Mouse (Mus musculus) heart, adult 18-20 months (tissue): ENCODE results near the gene Frmd5. TPM values are rescaled to one million over a fixed set of nuclear protein-coding genes. Genes with fewer than 3 reads are reported as not detected.
"Not testable (repeated sequence)": the region's sequence is repeated elsewhere in the genome, so short reads cannot be mapped to it uniquely, and the experiment has no call there.

Experiments
- DNase-seq, 2 experiments: peaks; one replicate each; pipeline ENCODE4 v3.0.0; 2021 to 2022; ENCODE audit warnings: mixed read lengths in 1 of 2
- long read RNA-seq, 2 experiments: library from polyadenylated mRNA; stranded (forward); transcript quantifications; one replicate each; pipeline ENCODE4 v2.0.0; 2021
- total RNA-seq, 2 experiments: library from RNA; stranded (reverse); gene quantifications; 2 replicates each; pipeline ENCODE4 v1.2.3; 2021

The Frmd5 gene
- total RNA-seq: 100 to 1,000 TPM; 258 to 268 TPM
- long read RNA-seq, experiment 1, transcript Frmd5-213 (2 exons, 922 nt): major isoform, 110 of 146 reads
- long read RNA-seq, experiment 1, partial matches to known transcripts: 1 of 146 reads
- long read RNA-seq, experiment 1, other reads (novel, unspliced or antisense): 35 of 146 reads
- long read RNA-seq, experiment 2, transcript Frmd5-213 (2 exons, 922 nt): major isoform, 67 of 87 reads
- long read RNA-seq, experiment 2, partial matches to known transcripts: 0 of 87 reads
- long read RNA-seq, experiment 2, other reads (novel, unspliced or antisense): 20 of 87 reads

DNA sequence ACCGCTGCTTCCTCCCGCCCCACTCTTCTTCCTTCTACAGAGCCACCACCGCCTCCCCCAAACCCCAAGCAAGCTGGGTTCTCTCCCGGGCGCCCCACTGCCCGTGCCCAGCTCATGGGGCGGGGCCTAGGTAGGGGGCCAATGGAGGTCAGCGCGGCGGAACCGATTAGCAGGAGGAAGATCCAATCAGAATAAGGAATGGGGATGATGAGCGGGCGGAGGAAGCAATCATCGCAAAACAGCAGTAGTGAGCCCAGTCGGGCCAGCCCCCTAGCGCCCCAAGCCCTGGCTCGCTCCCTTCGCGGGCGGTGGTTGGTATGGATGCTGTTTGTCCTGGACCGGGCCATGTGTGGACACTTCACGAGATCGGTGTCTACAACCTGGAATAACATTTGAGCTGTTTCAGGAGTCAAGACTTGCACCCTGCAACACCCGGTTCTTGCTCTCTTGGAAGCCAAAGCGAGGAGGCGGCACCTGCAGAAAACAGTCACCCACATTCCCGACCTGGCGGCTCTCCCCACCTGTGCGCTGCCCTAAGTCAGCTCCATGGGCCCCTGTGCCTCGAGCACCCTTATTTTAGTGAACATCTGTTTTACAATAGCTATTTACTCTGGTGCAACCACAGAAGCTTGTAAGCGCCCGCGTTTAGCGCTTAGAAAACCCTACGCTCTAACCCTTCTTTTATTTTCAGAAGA lies at the start of gene Frmd5:
Gene Frmd5, minus strand, starts transcription at position 129 of the 695 bp plus-strand sequence.
- peak; percentile 87 to 91 for DNase-seq

DNA sequence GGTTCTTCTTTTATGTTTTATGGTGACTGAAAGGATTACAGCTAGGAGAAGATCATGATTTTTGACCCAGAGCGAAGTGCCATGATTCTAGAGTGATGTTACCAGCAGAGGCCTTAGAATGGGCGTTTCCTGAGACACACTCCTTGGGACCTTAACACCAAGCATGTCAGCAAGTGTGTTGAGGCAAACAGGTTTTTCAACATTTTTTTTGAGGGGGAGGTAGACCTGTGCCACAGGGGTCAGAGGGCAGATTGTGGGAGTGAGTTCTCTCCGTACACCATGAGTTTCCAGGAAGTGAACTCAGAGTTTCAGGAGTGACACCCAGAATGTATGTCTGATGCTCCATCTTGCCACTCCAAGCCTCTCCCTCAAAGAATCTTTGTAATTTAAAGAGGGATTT lies 47.1 kb upstream of the Frmd5 start:
- DNase-seq: no peak

GRCm38 (mm10) chr2:121852045-121852444 lies 45.2 kb upstream of the Frmd5 start:
- no peak for DNase-seq

DNA sequence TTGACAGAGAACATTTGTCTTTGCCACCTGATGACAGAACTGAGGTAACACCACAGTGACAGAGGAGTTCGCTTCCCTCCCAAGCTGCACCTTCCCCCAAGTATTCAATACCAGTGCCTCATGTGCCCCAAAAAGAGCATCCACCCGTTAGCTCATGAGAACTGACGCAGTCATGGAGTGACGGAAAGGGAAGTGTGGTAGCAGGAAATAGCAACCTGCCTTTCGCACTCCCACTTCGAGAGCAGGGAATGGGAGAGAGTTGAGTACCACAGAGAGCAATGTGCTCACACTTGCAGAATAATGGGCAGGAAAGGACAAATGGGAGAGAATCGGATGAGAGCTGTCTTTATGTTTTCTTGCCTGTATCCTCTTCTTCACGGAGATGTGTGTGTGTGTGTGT lies 39.2 kb upstream of the Frmd5 start:
- DNase-seq: no peak

DNA sequence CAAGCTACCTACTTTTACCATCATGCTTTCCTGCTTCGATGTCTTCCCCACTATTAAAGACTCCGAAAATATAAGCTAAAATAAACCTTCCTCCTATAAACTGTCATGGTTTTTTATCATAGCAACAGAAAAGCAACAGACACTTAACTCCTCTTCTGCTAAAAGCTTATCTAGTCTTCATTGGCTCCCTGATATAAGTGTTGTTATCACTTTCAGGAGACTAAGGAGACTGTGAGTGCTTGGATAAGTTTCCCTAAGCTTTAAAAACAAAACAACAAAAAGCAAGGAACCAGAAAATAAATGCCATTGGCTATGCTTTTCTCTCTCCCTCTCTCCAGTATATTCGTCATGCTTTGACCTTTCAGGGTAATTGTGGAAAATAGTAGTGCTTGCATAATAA lies 35.4 kb upstream of the Frmd5 start:
- DNase-seq: no peak

GRCm38 (mm10) chr2:121841453-121841852 lies 34.6 kb upstream of the Frmd5 start:
- no peak for DNase-seq

- DNase-seq: no peak
These were observed 28.0 kb upstream of the Frmd5 start for GRCm38 (mm10) chr2:121834926-121835325.

- peak; percentile 40 to 66 for DNase-seq
These were observed 25.6 kb upstream of the Frmd5 start for GRCm38 (mm10) chr2:121832484-121832894.

DNA sequence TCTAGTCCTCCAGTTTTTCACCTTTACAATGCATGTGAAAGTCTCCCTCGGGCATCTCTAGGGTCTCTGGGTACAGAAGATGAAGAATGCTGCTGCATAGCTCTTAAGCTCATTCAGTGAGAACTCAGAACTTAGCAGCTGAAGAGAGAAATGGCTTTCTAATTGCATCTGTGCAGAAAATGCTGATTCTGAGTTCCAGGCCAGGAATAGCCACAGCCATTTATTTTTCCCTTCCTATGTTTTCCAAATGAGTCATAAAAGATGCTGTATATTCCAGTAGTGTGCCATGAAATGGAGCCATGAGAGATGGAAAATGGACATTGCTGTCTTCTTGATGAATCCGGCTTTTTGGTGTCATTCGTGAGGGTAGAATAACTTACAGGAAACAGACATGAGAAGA lies 21.5 kb upstream of the Frmd5 start:
- no peak for DNase-seq

DNA sequence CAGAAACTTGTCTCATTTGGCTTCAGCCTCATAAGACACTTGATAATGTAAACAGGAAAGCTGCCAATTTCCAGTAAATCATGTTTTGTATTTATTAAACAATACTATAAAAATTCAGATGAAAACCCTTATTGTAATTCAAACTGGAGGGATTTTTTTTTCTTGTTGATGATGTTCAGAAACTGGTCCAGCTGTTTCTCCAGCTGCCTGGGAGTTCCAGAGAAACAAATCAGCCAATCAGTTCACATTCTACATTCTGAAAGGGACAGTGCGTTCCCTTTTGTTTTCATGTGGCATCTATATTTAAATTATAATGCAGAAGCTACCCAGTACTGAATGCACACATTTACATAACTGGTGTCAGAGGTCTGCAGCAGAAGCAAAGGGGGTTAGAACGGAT lies 19.3 kb upstream of the Frmd5 start:
- DNase-seq: no peak

DNA sequence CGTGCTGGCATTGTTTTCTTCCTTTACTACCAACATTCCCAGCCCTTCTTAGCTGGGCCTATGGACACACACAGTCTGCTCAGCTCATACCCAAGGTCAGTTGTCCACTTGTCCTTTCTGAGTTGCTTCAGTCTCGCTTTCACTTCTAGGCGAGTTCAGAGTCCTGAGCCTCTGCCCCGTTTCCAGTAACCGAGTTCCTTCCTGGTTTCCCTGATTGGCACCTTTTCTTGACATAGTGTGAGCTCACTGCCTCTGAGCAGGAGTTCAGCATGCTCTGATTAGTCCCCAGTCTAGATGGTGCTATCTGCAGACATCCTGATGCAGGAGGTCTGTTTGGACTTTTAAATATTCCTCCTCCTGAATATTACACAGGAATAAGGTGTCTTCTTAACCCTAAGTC lies 17.8 kb upstream of the Frmd5 start:
- DNase-seq: no peak

DNA sequence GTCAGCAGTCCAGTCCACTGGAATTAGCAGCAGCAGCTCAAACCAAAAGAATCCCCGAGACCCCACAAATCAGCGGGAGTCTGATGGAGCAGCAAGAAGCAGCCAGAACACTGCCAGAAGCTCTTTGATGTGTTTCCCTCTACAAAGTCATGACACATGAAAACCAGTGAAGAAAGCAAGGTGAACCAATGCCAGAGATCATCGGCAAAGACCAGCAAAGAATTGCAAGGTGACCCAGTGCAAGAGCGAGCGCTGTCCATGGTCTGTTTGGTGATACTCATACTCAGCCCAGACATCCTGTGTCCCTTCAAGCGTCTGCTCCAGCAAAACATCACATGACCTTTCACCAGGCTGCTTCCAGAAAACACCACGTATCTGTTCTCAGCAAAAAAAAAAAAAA lies 14.9 kb upstream of the Frmd5 start:
- no peak for DNase-seq

- DNase-seq: not testable (repeated sequence)
These were observed 4.0 kb upstream of the Frmd5 start for GRCm38 (mm10) chr2:121810876-121811275.

DNA sequence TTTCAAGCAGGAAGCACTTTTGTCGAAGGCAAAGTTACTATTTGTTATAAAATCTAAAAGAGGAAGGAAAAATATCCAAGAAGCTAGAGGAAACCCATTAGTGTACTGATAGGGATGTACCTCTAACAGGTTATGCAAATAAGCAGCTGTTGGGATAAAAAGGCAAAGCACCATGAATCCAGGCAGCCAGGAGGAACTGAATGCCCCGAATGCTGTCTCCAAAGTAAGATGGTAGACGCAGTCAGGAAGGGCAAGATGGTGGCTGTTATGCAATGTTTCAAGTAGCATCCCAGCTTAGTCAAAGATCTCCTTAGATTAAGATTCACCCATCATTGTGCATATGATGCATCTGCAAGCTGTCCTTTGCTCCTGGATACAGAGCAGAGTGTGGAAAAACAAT lies 2.2 kb upstream of the Frmd5 start:
- no peak for DNase-seq

GRCm38 (mm10) chr2:121806171-121806943 lies 530 bp downstream of the Frmd5 start:
- peak in 1 of 2 experiments; percentile 8 for DNase-seq

- DNase-seq: no peak
These were observed 7.8 kb downstream of the Frmd5 start for GRCm38 (mm10) chr2:121799051-121799450.

- no peak for DNase-seq
These were observed 10.9 kb downstream of the Frmd5 start for GRCm38 (mm10) chr2:121795995-121796394.

DNA sequence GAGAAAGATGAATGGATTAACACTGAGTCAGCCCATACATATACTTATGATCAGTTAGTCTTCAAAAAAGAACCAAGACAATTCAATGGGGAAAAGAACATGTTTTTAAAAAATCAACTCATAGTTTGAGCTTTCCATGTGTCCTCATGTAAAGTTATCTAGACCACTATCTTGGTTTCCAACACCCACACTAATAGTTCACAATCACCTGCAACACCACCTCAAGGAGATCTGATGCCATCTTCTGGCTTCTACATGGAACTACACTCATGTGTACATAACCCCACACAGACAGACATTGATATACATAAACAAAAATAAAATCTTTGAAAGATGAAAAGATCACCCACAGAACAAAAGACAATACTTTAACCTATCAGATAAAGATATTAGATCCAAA lies 17.1 kb downstream of the Frmd5 start:
- no peak for DNase-seq

DNA sequence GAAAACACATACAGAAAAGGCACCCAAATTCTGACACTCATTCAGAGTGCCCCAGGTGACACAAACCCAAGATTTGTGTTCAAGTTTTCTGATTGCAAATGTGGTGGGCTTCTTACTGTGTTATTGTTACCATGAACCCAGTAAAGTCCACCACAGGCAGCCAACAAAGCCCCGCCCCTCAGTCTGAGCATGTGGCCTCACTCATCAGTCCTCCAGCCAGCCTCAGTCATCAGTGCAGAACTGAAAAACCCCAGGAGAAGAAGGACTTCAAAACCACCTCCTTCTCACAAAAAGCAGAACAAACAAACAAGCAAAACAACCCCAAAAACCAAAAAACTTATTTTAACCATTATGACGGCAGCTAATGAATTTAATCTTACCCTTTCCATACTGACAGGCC lies 18.5 kb downstream of the Frmd5 start:
- DNase-seq: no peak

GRCm38 (mm10) chr2:121787767-121788166 lies 19.1 kb downstream of the Frmd5 start:
- peak in 1 of 2 experiments; percentile 16 for DNase-seq

DNA sequence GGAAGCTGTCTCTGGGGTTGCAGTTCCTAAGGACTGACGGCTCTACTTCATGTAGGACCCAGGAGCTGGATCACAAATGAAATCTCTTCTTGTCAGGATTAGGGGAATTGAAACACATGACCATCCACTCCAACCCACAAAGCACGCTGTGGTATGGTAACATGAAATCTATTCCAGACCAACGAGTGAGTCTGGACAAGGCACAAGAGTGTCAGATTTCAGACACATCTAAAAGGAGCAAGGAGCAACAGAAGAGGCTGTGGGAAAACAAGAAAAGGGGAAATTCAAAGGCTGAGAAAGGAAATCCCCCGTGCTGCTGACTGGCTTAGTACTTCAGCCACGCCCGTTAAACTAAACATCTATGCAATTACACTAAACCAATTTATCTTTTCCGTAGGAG lies 19.6 kb downstream of the Frmd5 start:
- peak in 1 of 2 experiments; percentile 4 for DNase-seq

GRCm38 (mm10) chr2:121776219-121776618 lies 30.7 kb downstream of the Frmd5 start:
- DNase-seq: no peak

DNA sequence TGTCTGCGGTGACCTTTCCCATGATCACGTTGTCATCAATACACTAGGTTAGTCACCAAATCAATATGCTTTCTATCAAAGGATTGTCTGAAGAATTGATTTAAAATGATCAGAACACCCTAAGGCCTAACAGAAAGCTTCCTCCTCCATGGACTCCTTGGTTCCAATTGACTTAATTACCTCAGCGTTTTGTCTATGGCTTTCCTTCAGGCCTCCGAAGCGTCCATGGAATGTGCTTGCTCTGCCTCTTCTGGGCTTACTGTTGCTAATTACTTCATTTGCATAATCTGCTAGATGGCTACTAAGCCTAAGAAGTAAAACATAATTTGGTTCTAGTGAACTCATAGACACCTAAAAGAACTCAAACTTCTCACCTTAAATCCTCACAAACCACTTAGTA lies 42.0 kb downstream of the Frmd5 start:
- no peak for DNase-seq
